Mouse (Mus musculus) spleen, postnatal 14 days (tissue): Measurements from ENCODE around the gene Fam107b.
A peak's percentile ranks its signal among the peaks of the same experiment; 100 is the strongest.
"Not testable (repeated sequence)": the region's sequence is repeated elsewhere in the genome, so short reads cannot be mapped to it uniquely, and the experiment has no call there.

ENCODE experiments used
- DNase-seq, 2 experiments: peaks; one replicate each; pipeline ENCODE4 v3.0.0; 2021 to 2022; ENCODE audit warnings: low spot score in 2 of 2

Fam107b gene

DNA sequence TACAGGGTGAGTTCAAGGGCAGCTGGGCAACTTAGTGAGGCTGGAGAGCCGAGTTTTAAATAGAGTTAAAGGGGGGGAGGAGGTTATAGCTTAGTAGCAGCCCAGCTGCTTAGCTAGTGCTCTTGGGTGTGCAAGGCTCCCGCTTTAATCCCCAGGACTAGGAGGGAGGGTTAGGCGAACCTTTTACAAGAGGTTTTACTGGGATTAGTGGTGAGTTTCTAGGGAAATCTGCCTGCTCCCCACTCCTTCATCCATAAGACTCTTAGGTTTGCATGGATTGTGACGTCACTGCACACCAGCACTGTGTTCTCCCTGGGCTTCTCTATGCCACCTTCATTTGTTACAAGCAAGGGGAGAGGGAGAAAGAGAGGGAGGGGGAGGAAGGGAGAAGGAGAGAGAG is 88.6 kb downstream of the Fam107b start:
- DNase-seq: no peak

DNA sequence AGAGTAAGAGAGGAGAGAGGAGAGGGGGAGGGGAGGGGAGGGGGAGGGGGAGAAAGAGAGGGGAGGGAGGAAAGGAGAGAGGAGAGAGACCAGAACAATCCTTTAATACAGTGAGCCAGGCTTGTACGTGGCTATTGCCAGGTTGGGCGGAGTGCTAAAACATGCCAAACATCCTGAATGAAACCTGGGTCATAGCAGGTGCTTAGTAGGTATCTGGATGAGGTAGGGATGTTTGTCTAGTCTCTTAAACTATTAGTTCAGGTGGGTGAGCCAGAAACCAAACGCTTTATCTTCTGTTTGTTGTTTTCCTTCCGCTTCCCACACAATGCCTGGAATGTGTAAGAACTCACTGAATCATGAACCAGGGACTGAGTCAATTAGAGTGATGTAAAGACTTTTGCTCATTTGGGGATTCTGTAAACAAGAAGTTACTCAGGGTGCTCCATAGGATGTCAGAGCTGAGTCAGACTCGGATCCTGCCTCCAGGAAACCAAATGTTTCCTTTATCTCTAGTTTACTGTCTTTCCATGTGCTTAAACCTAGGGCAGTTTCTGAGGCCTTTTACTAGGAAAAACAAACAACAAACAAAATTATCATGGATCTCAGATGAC is 89.1 kb downstream of the Fam107b start:
- no peak for DNase-seq

DNA sequence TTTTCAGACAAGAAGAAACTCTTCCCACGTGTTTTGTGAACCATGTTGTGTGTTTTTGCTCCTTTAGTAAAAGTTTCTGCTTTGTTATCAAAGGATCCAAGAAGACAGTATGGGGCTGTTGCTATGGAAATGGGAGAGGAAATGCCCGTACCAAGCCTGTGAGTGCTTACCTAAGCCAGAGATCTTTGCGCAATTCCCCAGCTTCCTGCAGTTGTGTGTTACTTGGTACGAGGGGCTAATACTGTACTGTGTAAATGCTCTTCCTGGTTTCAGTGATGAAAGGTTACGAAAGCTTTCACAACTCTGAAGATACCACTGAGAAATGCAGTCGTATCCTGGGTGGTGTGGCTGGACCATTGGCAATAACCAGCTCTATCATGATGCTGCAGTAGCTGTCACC is 93.8 kb downstream of the Fam107b start:
- DNase-seq: no peak

DNA sequence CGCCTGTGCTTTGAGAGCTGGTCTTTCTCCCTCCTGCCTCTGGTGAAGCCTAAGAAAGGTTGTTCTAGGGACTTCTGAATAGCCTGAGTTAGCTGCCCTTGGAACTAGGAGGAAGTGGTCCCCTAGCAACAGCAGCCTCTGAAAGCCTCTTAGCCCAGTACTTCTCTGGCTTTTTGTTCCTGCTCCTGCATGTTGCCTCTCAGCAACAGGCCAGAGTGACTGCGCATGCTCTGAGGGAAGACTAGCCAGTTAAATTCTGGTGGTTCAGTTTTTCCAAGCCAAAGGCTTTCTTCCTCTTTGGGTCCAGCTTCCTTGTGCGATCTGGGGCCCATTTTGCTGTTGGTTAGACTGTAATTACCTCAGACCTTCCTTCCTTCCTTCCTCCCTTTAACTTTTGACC is 98.4 kb downstream of the Fam107b start:
- DNase-seq: peak in 1 of 2 experiments; percentile 12

DNA sequence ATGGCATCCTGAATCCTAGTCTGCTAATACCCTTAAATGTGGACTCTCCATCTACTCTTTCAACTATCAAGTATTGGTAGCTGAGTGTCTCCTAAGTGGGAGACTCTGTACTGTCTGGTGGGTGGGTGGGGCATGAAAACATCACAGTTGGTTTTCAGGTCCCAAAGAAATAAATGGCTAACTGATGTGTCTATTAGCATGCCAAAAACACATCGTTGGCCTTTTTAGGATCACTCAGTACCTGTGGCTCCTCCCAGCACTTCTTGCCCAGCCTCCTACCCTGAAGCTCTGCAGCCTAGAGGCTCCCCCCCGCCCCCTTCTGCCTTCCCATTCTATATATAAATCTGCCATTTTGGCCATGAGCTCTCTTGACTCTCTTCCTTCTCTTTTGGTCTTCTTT is 99.4 kb downstream of the Fam107b start:
- no peak for DNase-seq

DNA sequence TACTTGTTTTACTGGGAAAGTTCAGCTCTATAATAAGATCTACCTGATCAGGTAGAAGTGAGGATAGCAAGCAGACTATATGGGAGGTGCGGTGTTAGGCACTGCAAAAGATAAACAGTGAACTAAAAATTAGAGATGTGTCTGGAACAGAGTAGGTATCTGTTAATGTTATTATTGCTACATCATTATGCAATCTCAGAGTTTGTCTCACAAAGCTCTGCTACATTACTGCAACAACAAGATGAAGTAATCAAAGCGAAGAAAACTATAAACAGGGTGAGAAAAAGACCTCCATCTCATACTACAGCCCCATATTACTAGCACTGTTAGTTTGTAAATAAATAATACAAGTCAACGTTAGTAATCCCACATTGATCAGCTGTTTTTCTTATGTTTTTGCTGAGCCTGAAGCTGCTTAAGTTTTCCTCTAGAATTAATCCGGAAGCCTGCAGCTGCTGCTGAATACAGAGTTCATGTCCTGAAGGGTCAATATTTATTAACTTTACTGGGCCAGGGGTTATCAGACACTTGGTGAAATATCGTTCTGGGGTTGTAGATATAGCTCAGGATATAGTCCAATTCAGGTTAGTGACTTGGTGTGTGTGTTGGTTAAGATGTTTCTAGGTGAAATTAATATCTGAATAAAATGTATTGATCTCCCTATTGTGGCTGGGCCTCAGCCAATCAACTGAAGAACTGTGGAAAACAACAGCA is 102.5 kb downstream of the Fam107b start:
- no peak for DNase-seq

DNA sequence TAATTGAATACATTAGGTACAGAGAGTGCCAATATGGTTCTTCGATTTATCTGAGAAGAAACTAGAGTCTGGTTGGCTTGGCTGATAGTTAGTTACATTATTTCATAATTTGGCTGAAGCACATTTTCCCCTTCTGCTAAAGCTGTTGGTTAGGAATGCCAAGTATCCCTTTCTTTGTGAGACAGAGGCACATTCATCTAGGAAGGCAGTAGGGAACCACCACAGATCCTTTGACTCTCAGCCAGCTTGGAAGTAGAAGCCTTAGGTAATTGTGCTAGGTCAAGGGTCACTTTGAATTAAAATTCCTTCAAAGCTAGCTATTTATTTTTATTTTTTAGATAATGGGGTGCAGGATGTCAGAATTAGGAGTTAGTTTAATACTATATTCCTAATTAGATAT is 105.2 kb downstream of the Fam107b start:
- no peak for DNase-seq

DNA sequence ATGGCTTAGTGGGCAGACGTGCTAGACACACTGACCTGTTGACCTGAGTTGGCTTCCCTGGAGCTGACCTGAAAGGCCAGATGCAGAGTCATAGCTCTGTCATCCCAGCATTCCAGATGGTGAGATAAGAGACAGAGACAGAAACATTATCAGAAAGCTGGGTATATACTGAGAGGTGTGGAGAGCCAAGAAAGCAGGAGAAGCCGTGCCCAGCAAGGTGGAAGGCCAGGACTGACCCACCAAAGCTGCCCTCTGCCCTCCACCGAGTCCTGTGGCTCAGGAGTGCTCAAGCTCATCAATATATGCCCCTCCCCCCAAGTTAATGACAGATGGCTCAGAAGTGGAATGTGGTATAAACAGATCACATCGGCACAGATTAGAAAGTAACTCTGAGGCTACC is 112.4 kb downstream of the Fam107b start:
- DNase-seq: no peak

DNA sequence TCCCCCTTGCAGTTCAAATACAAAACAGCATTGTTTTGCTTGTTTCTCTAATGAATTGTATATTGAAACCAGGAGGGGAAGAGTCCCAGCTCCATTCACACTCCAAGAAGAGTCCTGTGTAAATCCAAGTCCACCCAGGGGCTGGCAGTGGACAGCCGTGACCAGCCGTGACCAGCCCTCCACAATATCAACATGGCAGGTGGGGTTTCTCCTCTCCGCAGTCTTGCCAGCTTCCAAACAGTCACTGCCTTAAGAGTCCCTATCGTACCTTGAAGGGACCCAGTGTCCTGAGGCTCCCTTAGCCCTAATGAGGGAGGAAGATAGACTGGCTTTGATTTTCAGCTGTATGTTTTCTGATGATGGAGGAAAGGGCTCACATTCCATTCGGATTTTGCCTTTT is 113.1 kb downstream of the Fam107b start:
- no peak for DNase-seq

DNA sequence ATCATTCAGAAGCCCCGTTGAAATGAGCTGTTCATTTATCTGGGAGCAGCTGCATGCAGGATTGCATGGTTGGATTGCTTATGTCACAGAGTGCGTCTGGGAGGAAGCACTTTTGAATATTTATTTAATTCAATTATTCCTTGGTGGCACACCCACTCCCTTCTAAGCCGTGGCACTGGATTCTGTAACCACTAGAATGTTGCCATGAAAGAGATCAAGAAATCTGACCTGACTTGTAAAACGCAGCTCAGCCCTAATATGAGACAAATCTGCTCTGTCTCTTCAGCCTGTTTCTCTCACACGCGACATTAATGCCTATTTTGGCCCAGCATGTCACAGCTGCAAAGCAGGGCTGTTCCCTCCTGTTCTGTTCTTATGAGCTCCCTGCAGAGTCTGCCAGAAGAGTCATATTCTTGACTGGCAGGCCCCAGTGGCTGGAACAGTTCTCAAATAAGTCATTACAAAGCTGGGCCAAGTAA is 113.5 kb downstream of the Fam107b start:
- no peak for DNase-seq

DNA sequence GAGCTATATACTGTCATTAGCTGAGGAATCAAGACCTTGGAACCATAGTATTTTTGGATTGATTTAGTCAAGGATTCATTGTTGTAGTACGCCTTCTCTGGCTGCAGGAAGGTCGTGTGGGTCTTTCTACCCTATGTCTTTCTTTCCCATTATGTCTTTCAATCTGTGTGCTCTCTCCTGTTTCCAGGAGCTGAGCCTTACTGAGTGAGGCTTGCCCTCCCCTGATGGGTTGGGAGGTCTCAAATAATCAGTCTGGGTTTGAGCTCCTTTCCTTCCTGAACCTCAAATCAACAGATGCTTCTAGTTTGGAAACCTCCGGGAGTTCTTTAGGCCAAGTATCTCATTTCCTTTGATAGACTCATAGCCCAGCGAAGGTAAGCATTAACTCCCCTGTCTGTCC is 119.9 kb downstream of the Fam107b start:
- DNase-seq: no peak

DNA sequence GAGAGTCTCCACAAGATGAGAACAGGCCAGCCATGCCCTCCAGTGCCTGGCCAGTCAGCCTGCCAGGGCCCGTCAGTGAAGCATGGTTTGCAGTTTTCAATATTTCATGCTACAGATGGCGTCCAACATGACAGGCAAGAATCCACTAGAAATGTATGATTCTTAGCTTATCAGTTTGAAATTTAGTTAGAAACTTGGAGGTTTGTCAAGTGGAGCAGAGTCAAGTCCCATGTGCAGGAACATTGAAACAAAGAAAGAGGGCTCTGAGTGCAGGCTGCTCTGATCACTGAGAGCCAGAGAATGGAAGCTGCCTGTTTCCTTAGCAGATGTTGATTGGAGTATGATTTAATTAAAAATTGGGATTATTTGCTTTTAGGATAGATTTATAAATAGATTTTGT is 122.5 kb downstream of the Fam107b start:
- no peak for DNase-seq

DNA sequence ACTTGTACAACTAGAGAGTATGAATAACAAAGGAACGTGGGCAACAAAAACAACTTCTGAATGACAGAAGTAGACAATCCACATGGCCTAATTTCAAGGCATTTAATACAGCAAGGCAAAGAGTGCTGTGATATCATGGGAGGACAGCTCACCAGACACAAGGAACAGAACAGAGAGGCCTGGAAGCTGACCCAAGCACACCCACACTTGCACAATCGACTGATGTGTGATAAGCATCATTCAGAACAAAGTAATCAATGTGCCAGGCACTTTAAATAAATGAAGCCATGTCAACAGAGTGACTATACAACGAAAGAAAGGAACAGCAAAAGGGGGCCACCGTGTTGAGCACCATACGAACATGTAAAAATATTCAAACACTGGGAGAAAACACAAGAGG is 125.6 kb downstream of the Fam107b start:
- no peak for DNase-seq

DNA sequence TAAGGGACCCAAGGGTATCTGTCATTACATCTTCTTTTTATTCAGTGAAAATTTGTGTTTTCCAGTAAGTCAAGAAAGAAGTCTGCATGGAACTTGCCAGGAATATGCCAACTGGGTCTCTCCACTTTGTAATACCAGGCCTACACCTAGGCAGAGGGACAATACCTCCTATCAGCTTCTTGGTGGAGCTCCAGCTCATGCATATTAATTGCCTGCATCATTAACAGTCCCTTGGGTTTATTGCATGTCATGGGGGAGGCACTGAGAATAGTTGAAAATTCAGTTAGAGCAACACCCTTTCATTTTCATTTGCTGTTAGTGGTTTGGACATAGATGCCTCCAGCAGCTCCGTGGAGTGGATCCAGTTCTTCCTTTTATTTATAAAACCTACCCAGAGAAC is 130.1 kb downstream of the Fam107b start:
- no peak for DNase-seq

DNA sequence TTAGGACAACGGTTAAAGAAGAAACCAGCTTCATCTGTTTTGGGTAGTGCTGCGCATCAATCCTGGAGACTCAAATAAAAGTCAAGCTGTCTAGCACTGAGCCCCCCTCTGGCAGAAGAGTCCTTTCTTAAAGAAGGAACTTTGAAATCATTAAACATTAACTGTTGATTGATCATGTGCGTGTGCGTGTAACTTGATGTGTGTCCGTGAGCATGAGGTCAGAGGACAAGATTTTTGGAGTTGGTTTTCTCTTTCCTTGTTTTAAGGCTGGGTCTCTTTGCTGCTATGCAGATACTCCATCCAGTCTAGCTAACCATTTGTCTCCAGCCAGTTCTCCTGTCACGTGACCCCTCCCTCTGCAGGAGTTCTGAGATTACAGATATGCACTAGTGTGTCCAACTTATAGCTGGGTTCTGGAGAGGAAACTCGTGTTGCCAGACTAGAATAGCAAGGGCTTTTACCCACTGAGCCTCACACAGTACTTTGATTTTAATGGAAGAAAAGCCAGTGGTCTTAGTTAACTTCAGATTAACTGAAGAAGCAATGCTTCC is 132.4 kb downstream of the Fam107b start:
- no peak for DNase-seq

DNA sequence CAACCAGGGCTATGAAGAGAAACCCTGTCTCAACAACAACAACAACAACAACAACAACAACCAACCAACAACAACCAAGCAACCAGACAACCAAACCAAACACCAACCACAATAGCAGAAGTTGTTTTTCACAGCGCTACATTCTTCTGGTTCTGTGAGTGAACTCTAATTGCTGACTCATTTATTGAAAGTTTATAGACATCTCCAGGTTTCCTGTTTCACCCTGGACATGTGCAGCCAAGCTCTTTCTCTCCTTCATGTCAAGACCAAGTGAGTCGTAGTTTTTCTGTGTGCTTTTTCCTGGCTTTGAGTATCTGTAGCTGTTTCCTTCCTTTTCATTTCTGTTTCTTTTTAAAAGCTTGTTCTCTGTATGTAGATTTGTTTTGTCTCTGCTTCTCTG is 133.5 kb downstream of the Fam107b start:
- no peak for DNase-seq

DNA sequence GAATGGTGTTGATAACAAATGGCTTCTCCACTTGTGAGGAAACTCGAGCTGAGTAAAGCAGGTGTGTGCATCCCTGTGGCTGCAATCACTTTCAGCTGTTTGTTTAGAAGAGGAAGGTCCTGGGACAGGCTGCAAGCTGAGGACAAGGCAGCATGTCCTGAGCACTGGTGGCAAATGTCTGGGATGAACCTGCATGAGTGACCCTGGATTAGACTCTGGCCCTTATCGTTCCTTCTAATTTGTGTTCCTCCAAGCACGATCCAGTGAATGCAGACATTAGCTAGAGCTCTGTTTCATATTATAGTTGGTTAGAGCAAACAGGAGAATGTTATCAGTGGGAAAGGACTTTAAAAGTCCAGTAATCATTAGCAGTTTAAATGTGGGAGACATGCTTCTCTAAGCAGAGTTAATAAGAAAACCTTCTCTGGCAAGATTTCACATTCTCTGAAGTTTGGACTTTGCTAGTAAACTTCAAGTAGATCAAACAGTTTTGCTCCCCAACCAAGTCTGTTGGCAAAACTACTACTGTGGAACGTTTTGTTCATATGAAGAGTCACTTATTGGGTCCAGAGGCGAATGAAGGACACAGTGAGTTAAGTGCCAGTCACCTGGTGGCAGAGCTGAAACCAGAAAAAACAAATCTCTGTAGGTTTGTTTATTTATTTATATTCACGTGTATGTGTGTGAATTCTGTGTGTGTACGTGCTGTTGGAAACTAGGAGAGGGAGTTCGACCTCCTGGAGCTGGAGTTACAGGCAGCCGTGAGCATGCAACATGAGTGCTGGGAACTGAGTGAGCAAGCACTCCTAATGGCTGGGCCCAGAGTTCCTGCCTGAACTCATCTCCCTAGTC is 134.2 kb downstream of the Fam107b start:
- DNase-seq: no peak

DNA sequence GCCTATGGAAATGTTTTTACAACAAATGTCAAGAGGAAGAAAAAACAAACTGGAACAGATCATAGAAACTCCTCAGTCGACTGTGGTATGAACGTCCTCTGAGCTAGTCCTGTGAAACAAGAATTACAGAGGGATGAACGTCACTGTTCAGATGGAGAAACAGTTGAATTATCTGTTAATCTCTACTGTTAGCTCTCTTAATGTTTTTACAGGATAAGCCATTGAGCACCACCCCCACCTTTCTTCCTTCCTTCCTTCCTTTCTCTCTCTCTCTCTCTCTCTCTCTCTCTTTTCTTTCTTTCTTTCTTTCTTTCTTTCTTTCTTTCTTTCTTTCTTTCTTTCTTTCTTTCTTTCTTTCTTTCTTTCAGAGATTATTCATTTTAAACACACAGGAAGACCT is 135.0 kb downstream of the Fam107b start:
- not testable (repeated sequence) for DNase-seq

DNA sequence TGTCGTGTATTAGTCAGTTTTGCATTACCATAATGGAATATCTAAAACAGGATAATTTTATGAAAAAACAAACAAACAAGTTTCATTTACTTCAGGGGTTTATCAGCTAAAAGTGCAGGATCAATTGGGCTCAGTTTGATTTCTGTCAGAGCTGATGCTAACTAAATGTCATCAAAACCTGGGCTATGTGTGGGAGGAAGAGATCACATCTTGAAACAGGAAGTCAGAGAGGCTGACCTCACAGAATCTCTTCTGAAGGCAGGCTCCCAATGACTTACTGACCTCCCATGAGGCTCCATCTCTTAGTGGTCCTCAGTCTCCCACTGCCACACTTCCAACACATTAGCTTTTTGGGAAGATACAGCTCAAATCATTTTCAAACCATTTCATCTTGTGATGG is 136.9 kb downstream of the Fam107b start:
- DNase-seq: no peak

DNA sequence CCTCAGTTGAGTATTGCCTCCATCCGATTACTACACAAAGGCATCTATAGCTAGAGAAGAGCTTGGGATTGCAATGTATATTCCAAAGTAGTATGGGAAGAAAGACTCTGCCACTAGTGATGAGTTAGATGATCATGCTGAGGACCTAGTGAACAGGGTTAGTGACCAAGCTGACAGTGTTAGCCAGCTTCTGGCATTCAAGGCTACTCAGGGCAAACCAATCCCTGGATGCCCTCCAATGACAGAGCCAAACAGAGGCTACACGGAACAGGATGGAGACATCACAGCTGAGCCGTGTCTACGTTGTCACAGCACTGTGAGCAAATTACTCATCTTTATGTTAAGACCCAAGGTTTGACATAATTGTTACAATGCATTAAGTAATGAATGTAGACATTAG is 138.3 kb downstream of the Fam107b start:
- no peak for DNase-seq

DNA sequence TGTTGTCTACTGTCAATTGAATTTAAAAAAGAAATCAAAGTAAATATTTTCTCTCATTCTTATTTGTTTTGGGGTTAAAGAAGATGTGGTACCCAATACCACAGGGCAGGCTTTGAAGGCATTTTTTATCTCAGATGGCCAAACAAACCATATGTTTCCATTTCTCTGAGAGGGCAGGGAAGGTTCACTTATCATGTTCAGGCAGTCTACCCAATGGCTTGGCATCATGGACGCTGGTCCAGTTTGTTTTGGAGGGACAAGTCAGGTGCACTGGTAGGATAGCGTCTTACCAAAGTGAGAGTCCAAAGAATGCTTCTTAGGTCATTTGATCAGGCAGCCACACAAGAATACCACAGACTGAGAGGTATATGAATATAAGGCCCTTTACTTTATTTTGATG is 139.6 kb downstream of the Fam107b start:
- DNase-seq: no peak

DNA sequence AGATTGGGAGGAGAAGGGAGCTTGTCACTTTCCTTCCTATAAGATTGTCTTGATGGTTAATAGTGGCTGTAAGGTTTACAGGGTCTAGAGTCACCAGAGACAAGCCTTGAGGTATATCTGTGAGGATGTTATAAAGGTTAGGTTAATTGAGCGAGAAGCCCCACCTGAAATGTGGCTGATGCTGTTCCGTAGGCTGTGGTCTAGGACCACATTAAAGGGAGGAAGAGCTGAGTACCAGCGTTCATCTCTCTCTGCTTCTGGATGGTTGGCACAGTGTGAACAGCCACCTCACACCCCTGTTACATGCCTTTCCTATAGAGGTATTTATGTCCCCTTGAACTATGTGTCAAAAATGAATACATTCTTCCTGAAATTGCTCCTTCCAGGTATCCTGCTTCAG is 140.2 kb downstream of the Fam107b start:
- no peak for DNase-seq
